Mouse (Mus musculus) WW6 (cell line): ENCODE measurements at regions not wholly inside any gene's neighbourhood (a gene's known extent, or its start where the extent isn't known, plus 50 kb on each side); places are given as distances from the start of the nearest gene placed in this dataset.

ENCODE experiments used
- DNase-seq: peaks from one replicate; pipeline ENCODE4 v3.0.0-alpha.2; 2013; ENCODE audit warnings: low read depth, low spot score

- no peak for DNase-seq
Measured at GRCm38 (mm10) chr14:24769451-24769850, 282.5 kb downstream of the Rps24 start.

GRCm38 (mm10) chr14:24770015-24770977, 283.4 kb downstream of the Rps24 start:
- DNase-seq = no peak

- DNase-seq = no peak
Measured at GRCm38 (mm10) chr14:24771663-24772062, 284.7 kb downstream of the Rps24 start.

- DNase-seq = no peak
Measured at GRCm38 (mm10) chr14:24772129-24772528, 285.2 kb downstream of the Rps24 start.

- DNase-seq = peak; percentile 40
Measured at GRCm38 (mm10) chr14:24778748-24779630, 292.1 kb downstream of the Rps24 start.

GRCm38 (mm10) chr14:24781674-24782073, 294.7 kb downstream of the Rps24 start:
- no peak for DNase-seq

- no peak for DNase-seq
Measured at GRCm38 (mm10) chr14:24783889-24784288, 297.0 kb downstream of the Rps24 start.

- no peak for DNase-seq
Measured at GRCm38 (mm10) chr14:24785452-24785851, 298.5 kb downstream of the Rps24 start.

- DNase-seq = no peak
Measured at GRCm38 (mm10) chr14:24793375-24794285, 306.7 kb downstream of the Rps24 start.

GRCm38 (mm10) chr14:24794359-24794845, 307.5 kb downstream of the Rps24 start:
- no peak for DNase-seq

GRCm38 (mm10) chr14:24797494-24797893, 310.6 kb downstream of the Rps24 start:
- DNase-seq = no peak

- no peak for DNase-seq
Measured at GRCm38 (mm10) chr14:24798066-24798465, 311.1 kb downstream of the Rps24 start.

- DNase-seq = no peak
Measured at GRCm38 (mm10) chr14:24803001-24803655, 316.2 kb downstream of the Rps24 start.

- DNase-seq = no peak
Measured at GRCm38 (mm10) chr14:24807061-24807460, 320.1 kb downstream of the Rps24 start.

GRCm38 (mm10) chr14:24822876-24823567, 336.1 kb downstream of the Rps24 start:
- no peak for DNase-seq

- DNase-seq = no peak
Measured at GRCm38 (mm10) chr14:24824351-24824750, 337.4 kb downstream of the Rps24 start.

GRCm38 (mm10) chr14:24825722-24826386, 338.9 kb downstream of the Rps24 start:
- no peak for DNase-seq

GRCm38 (mm10) chr14:24826471-24827337, 339.8 kb downstream of the Rps24 start:
- no peak for DNase-seq
